Mouse (Mus musculus): ENCODE results near the gene Aif1l. TPM values are rescaled to one million over a fixed set of nuclear protein-coding genes. Genes with fewer than 3 reads are reported as not detected.

Aif1l gene
- total and polyA plus RNA-seq, 2 experiments from 2014 or later, result 21.4 to 24.1 TPM

- Histone ChIP-seq H3K4me2 (ENCODE audit: low read depth, low read length, poor library complexity, severe bottlenecking) (no peak overlapping the region), H3K9me3 (ENCODE audit: low read length) (no peaks in the 10 kb centered on the region), H3K9ac (replicated peaks; ENCODE audit: low read length, poor library complexity, severe bottlenecking) (no peak overlapping the region), H3K36me3 (ENCODE audit: insufficient read depth, low read length) (no peaks in the 10 kb centered on the region), H3K4me3 (ENCODE audit: low read depth, low read length) (no peak overlapping the region), H3K27me3 (ENCODE audit: insufficient read depth, low read length) (no peaks in the 10 kb centered on the region), H3K27ac (ENCODE audit: low read depth, low read length) (no peak overlapping the region), H3K4me1 (ENCODE audit: insufficient read depth, low read length) (no peaks in the 10 kb centered on the region)
- no peak for TF ChIP-seq CTCF (IDR thresholded peaks at IDR 0.05)
- WGBS, result 81% methylated on average over 4 of the region's 4 CpGs
- DNase-seq (ENCODE audit: low spot score), result no peak
- ATAC-seq (ENCODE audit: low FRiP score), result no peak
These were observed 6.9 kb upstream of the Aif1l start for GRCm38 (mm10) chr2:31943011-31943410.

- no peaks in the 10 kb centered on the region for H3K36me3 ChIP-seq (ENCODE audit: insufficient read depth, low read length)
- no peak for TF ChIP-seq CTCF (IDR thresholded peaks at IDR 0.05)
- H3K27ac ChIP-seq (ENCODE audit: low read depth, low read length), result no peak overlapping the region
- no peaks in the 10 kb centered on the region for H3K9me3 ChIP-seq (ENCODE audit: low read length)
- no peak for ATAC-seq (ENCODE audit: low FRiP score)
- H3K27me3 ChIP-seq (ENCODE audit: insufficient read depth, low read length), result no peaks in the 10 kb centered on the region
- WGBS, result 76% methylated on average over 2 of the region's 2 CpGs
- H3K4me1 ChIP-seq (ENCODE audit: insufficient read depth, low read length), result no peaks in the 10 kb centered on the region
- H3K4me2 ChIP-seq (ENCODE audit: low read depth, low read length, poor library complexity, severe bottlenecking), result no peak overlapping the region
- H3K9ac ChIP-seq (replicated peaks; ENCODE audit: low read length, poor library complexity, severe bottlenecking), result no peak overlapping the region
- no peak overlapping the region for H3K4me3 ChIP-seq (ENCODE audit: low read depth, low read length)
- no peak for DNase-seq (ENCODE audit: low spot score)
These were observed 4.4 kb upstream of the Aif1l start for GRCm38 (mm10) chr2:31945580-31945979.

- Histone ChIP-seq H3K4me3 (ENCODE audit: low read depth, low read length) (no peak overlapping the region), H3K9me3 (ENCODE audit: low read length) (no peaks in the 10 kb centered on the region), H3K27ac (ENCODE audit: low read depth, low read length) (no peak overlapping the region), H3K4me1 (ENCODE audit: insufficient read depth, low read length) (peaks cover 8% of the 10 kb centered on the region; the same call in 1 of the 2 replicates), H3K4me2 (ENCODE audit: low read depth, low read length, poor library complexity, severe bottlenecking) (no peak overlapping the region), H3K9ac (replicated peaks; ENCODE audit: low read length, poor library complexity, severe bottlenecking) (no peak overlapping the region), H3K36me3 (ENCODE audit: insufficient read depth, low read length) (no peaks in the 10 kb centered on the region), H3K27me3 (ENCODE audit: insufficient read depth, low read length) (no peaks in the 10 kb centered on the region)
- no peak for TF ChIP-seq CTCF (IDR thresholded peaks at IDR 0.05)
- 79% methylated on average over 5 of the region's 6 CpGs for whole genome bisulfite sequencing
- ATAC-seq (ENCODE audit: low FRiP score) (no peak), DNase-seq (ENCODE audit: low spot score) (no peak)
These were observed 1.5 kb upstream of the Aif1l start for GRCm38 (mm10) chr2:31948392-31948791.

- Histone ChIP-seq H3K4me2 (ENCODE audit: low read depth, low read length, poor library complexity, severe bottlenecking) (no peak overlapping the region), H3K36me3 (ENCODE audit: insufficient read depth, low read length) (no peaks in the 10 kb centered on the region), H3K9ac (replicated peaks; ENCODE audit: low read length, poor library complexity, severe bottlenecking) (no peak overlapping the region), H3K4me3 (ENCODE audit: low read depth, low read length) (no peak overlapping the region), H3K27ac (ENCODE audit: low read depth, low read length) (no peak overlapping the region), H3K4me1 (ENCODE audit: insufficient read depth, low read length) (peaks cover 8% of the 10 kb centered on the region; the same call in 1 of the 2 replicates), H3K27me3 (ENCODE audit: insufficient read depth, low read length) (no peaks in the 10 kb centered on the region), H3K9me3 (ENCODE audit: low read length) (no peaks in the 10 kb centered on the region)
- DNase-seq (ENCODE audit: low spot score), result no peak
- no peak for TF ChIP-seq CTCF (IDR thresholded peaks at IDR 0.05)
- WGBS, result 75% methylated on average over 6 of the region's 6 CpGs
- no peak for ATAC-seq (ENCODE audit: low FRiP score)
These were observed 1.1 kb upstream of the Aif1l start for GRCm38 (mm10) chr2:31948801-31949200.

- Histone ChIP-seq H3K4me2 (ENCODE audit: low read depth, low read length, poor library complexity, severe bottlenecking) (peak overlapping the region; percentile 98), H3K27ac (ENCODE audit: low read depth, low read length) (no peak overlapping the region), H3K27me3 (ENCODE audit: insufficient read depth, low read length) (no peaks in the 10 kb centered on the region), H3K9ac (replicated peaks; ENCODE audit: low read length, poor library complexity, severe bottlenecking) (0 out of 2 replicates have a peak overlapping the region, but pooled peaks have one; percentile 77), H3K4me3 (ENCODE audit: low read depth, low read length) (peak overlapping the region; percentile 74), H3K36me3 (ENCODE audit: insufficient read depth, low read length) (no peaks in the 10 kb centered on the region), H3K9me3 (ENCODE audit: low read length) (no peaks in the 10 kb centered on the region), H3K4me1 (ENCODE audit: insufficient read depth, low read length) (peaks cover 8% of the 10 kb centered on the region; the same call in 1 of the 2 replicates)
- DNase-seq (ENCODE audit: low spot score) (no peak), ATAC-seq (ENCODE audit: low FRiP score) (no peak)
- WGBS, result 18% methylated on average over 9 of the region's 9 CpGs
- no peak for TF ChIP-seq CTCF (IDR thresholded peaks at IDR 0.05)
These were observed 1.0 kb downstream of the Aif1l start for GRCm38 (mm10) chr2:31950966-31951365.

GRCm38 (mm10) chr2:31952236-31952635, 2.3 kb downstream of the Aif1l start:
- H3K36me3 ChIP-seq (ENCODE audit: insufficient read depth, low read length), result no peaks in the 10 kb centered on the region
- H3K4me1 ChIP-seq (ENCODE audit: insufficient read depth, low read length), result peaks cover 8% of the 10 kb centered on the region; the same call in 1 of the 2 replicates
- no peak for TF ChIP-seq CTCF (IDR thresholded peaks at IDR 0.05)
- H3K4me2 ChIP-seq (ENCODE audit: low read depth, low read length, poor library complexity, severe bottlenecking), result no peak overlapping the region
- H3K27me3 ChIP-seq (ENCODE audit: insufficient read depth, low read length), result no peaks in the 10 kb centered on the region
- no peak overlapping the region for H3K9ac ChIP-seq (replicated peaks; ENCODE audit: low read length, poor library complexity, severe bottlenecking)
- ATAC-seq (ENCODE audit: low FRiP score) (no peak), DNase-seq (ENCODE audit: low spot score) (peak; percentile 60)
- H3K9me3 ChIP-seq (ENCODE audit: low read length), result no peaks in the 10 kb centered on the region
- no peak overlapping the region for H3K4me3 ChIP-seq (ENCODE audit: low read depth, low read length)
- H3K27ac ChIP-seq (ENCODE audit: low read depth, low read length), result no peak overlapping the region
- 66% methylated on average over 10 of the region's 10 CpGs for WGBS
